Mouse (Mus musculus) kidney, postnatal 0 days (tissue): Measurements from ENCODE around the gene Hist1h1t. TPM values are rescaled to one million over a fixed set of nuclear protein-coding genes. Genes with fewer than 3 reads are reported as not detected.
A peak's percentile ranks its signal among the peaks of the same experiment; 100 is the strongest.

Experiments
- ATAC-seq: fragments of 200-750 bp; cut with Nextera tagmentation; replicated peaks from 2 replicates; pipeline ENCODE4 v1.8.0; 2017; ENCODE audit warnings: low read depth, moderate number of reproducible peaks, moderate TSS enrichment, moderate library complexity; ENCODE audit not compliant: low FRiP score
- DNase-seq: peaks from one replicate; pipeline ENCODE4 v3.0.0-alpha.2; 2016; ENCODE audit warnings: low spot score
- H3K27ac ChIP-seq: fragments of 300-500 bp; sonication (generic); 2 replicates; pipeline ENCODE4 v1.5.1; 2014; ENCODE audit warnings: mild to moderate bottlenecking
- H3K27me3 ChIP-seq: fragments of 300-500 bp; sonication (generic); 2 replicates; pipeline ENCODE4 v1.6.1; 2014; ENCODE audit warnings: low read length, mixed read lengths; ENCODE audit not compliant: insufficient read depth
- H3K36me3 ChIP-seq: fragments of 300-500 bp; sonication (generic); 2 replicates; pipeline ENCODE4 v1.6.1; 2014; ENCODE audit warnings: low read length, mixed read lengths; ENCODE audit not compliant: insufficient read depth
- H3K4me1 ChIP-seq: fragments of 300-500 bp; sonication (generic); replicated peaks from 2 replicates; pipeline ENCODE4 v1.6.1; 2014; ENCODE audit warnings: antibody characterized with exemption, low read length, mixed read lengths; ENCODE audit not compliant: insufficient read depth
- H3K4me2 ChIP-seq: fragments of 300-500 bp; sonication (generic); 2 replicates; pipeline ENCODE4 v1.6.1; 2014; ENCODE audit warnings: mild to moderate bottlenecking, low read length, moderate library complexity, mixed read lengths
- H3K4me3 ChIP-seq: fragments of 300-500 bp; sonication (generic); replicated peaks from 2 replicates; pipeline ENCODE4 v1.5.1; 2014; ENCODE audit warnings: low read depth, low read length
- H3K9ac ChIP-seq: fragments of 300-500 bp; sonication (generic); 2 replicates; pipeline ENCODE4 v1.6.1; 2014; ENCODE audit warnings: low read depth, low read length
- H3K9me3 ChIP-seq: fragments of 300-500 bp; sonication (generic); replicated peaks from 2 replicates; pipeline ENCODE4 v1.6.1; 2016; ENCODE audit warnings: low read length, inconsistent platforms, mixed read lengths
- CTCF ChIP-seq: IDR thresholded peaks from 2 replicates; pipeline ENCODE4 v1.5.1; 2016; ENCODE audit warnings: antibody characterized with exemption, low read depth, mild to moderate bottlenecking, moderate library complexity
- WGBS: fragments of 180-500 bp; shearing (Covaris S2); extraction: QIAGEN DNeasy Blood & Tissue Kit; methylation state at CpG from one replicate; pipeline ENCODE4 v1.1.7; 2014; 5-methylcytosine and 5-hydroxymethylcytosine counted together
- polyA plus RNA-seq: library from polyadenylated mRNA; unstranded; fragments of >200 nt; fragmentation: Nextera tagmentation; extraction: Ambion mirVana; gene quantifications from 2 replicates; pipeline ENCODE4 v1.2.1, GENCODE M21; 2015

The Hist1h1t gene
- polyA plus RNA-seq, 1 experiment from 2014 or later, result not detected

DNA sequence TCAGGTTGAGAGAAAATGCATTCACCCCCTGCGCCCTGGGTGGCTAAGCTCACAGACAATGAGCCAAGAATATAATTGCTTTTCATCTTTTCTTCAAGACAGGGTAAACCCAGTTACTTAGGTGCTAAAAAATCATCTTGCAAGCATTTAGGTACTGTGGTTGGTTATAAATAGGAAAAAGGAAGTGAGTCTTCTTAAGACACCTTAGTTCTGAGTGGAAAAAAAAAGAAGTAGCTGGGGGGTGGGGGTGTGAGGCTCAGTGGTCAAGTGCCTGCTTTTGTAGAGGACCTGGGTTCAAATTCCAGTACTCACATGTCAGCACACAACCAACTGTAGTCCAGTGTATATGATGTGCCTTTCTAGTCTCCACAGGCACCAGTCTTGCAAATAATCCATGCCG lies 6.7 kb upstream of the Hist1h1t start:
- Histone ChIP-seq H3K4me2 (no peak overlapping the region), H3K9ac (no peak overlapping the region), H3K27me3 (no peaks in the 10 kb centered on the region), H3K36me3 (no peaks in the 10 kb centered on the region), H3K4me1 (no peaks in the 10 kb centered on the region), H3K9me3 (no peaks in the 10 kb centered on the region), H3K27ac (no peak overlapping the region), H3K4me3 (no peak overlapping the region)
- TF ChIP-seq CTCF, result no peak
- 93% methylated on average over 2 of the region's 2 CpGs for WGBS
- no peak for DNase-seq
- ATAC-seq, result no peak

DNA sequence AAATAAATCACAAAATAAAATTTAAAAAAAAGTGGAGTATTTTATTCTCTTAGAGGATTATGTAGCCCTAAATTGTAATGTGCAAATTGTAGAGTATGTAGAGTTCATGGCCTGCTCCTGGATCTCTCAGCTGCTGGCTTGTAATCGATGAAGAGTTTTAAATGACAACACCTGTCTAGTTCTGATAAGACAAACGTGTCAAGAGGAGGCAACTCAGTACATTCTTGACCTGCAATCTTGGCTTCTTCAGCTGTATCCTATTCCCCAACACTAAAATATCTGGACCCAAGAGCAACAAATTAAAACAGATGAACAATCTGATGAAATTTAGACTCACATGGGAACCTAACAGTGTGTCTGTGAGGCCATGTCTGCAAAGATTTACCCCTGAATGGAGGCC lies 6.2 kb upstream of the Hist1h1t start:
- no peak overlapping the region for H3K4me3 ChIP-seq
- no peaks in the 10 kb centered on the region for H3K4me1 ChIP-seq
- TF ChIP-seq CTCF, result no peak
- no peak for DNase-seq
- no peak overlapping the region for H3K4me2 ChIP-seq
- no peak overlapping the region for H3K9ac ChIP-seq
- no peaks in the 10 kb centered on the region for H3K9me3 ChIP-seq
- no peak overlapping the region for H3K27ac ChIP-seq
- H3K36me3 ChIP-seq, result no peaks in the 10 kb centered on the region
- no peaks in the 10 kb centered on the region for H3K27me3 ChIP-seq
- ATAC-seq, result no peak
- WGBS, result 77% methylated on average over 2 of the region's 2 CpGs

DNA sequence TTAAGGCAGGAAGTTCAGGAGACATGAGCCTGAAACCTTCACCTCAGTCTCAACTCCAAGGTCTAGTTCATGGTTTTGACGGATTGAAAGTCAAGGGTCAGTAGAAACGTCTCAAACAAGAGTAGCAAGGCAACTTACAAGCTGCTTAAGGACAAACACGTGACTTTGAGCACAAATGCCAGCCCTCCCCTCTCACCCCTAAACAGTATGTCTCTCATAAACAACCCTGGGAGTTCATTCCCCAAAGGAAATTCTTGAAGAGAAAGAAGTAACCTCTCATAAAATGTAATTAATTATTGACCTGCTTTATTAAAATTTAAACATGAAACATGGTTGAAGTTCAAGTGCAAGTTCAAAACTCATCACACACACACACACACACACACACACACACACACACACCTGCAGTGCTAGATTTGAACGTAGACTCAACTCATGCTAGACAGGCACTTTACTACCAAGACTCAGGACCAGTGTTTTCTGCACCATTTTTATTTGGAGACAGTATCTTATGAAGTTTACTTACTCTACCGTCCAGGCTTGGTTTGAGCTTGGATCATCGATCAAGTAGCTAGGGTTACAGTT lies 1.7 kb upstream of the Hist1h1t start:
- ATAC-seq (no peak), DNase-seq (peak; percentile 33)
- Histone ChIP-seq H3K9ac (no peak overlapping the region), H3K36me3 (no peaks in the 10 kb centered on the region), H3K27me3 (no peaks in the 10 kb centered on the region), H3K4me1 (no peaks in the 10 kb centered on the region), H3K9me3 (no peaks in the 10 kb centered on the region), H3K4me2 (no peak overlapping the region), H3K27ac (no peak overlapping the region), H3K4me3 (no peak overlapping the region)
- TF ChIP-seq CTCF, result no peak
- 52% methylated on average over 6 of the region's 6 CpGs for WGBS

DNA sequence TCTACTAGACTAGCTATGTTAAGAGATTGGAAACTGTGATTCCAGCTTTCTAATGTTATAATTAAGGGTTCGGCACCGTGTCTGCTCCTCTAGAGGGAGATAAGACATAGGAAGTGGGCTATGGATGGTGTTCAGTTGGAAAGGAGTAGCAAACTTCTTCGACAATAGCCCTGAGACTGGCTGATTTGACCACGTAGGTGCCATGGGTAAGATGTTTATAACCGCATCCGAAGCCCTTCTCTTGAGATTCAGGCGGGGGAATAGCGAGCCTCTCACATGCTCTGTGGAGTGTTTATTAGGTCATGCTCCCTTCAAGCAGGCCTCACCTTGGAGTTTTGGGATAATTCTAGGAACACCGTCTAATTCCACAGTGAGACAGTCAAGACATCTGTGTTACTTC lies 658 bp upstream of the Hist1h1t start:
- Histone ChIP-seq H3K9ac (no peak overlapping the region), H3K4me3 (no peak overlapping the region), H3K9me3 (no peaks in the 10 kb centered on the region), H3K4me1 (no peaks in the 10 kb centered on the region), H3K36me3 (no peaks in the 10 kb centered on the region), H3K4me2 (no peak overlapping the region), H3K27me3 (no peaks in the 10 kb centered on the region), H3K27ac (no peak overlapping the region)
- WGBS, result 91% methylated on average over 9 of the region's 9 CpGs
- ATAC-seq (no peak), DNase-seq (no peak)
- no peak for TF ChIP-seq CTCF

DNA sequence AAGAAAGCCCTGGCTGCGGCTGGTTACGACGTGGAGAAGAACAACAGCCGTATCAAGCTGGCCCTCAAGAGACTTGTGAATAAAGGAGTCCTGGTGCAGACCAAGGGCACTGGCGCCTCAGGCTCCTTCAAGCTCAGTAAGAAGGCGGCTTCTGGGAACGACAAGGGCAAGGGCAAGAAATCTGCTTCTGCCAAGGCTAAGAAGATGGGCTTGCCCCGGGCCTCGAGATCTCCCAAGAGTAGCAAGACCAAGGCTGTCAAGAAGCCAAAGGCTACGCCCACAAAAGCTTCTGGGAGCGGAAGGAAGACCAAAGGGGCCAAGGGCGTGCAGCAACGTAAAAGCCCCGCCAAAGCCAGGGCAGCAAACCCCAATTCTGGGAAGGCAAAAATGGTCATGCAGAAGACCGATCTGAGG lies 454 bp downstream of the Hist1h1t start:
- no peak overlapping the region for H3K4me2 ChIP-seq

DNA sequence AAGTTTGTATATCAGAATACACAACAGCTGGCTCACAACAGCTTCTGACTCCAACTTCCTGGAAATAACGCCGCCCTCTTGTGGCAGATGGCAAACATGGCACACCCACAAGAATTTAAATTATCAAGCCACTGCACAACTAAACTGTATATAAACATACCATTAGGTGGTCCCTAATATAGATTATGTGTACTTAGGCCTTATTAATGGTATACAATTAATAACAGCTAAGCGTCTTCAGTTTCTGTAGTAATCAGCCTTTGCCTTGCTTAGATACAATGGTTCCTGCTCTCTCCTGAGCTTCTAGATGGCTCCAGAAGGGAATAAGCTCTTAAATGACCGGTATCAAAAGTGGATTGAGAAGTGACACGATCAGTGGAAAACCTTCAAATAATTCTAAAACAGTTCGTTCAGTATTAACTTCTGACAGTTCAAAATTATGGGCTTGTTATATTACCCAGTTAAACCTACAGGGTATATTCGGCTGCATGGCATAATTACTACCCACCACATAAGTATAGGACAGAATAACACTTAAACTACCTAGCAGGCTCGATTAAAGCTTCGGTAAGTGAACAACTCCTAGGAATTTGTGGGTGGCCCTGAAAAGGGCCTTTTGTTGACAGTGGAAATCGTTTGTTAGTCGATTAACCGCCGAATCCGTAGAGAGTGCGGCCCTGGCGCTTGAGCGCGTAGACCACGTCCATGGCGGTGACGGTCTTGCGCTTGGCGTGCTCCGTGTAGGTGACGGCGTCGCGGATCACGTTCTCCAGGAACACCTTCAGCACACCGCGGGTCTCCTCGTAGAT lies 2.1 kb downstream of the Hist1h1t start:
- DNase-seq, result peak; percentile 93
- peak; percentile 70 for ATAC-seq
- Histone ChIP-seq H3K4me1 (no peaks in the 10 kb centered on the region), H3K4me2 (peak overlapping the region; percentile 57), H3K4me3 (peak overlapping the region; percentile 41), H3K9ac (peak overlapping the region; percentile 63), H3K27me3 (no peaks in the 10 kb centered on the region), H3K9me3 (no peaks in the 10 kb centered on the region), H3K36me3 (no peaks in the 10 kb centered on the region), H3K27ac (peak overlapping the region; percentile 83)
- peak; percentile 86 for TF ChIP-seq CTCF
- under 1% methylated on average over 22 of the region's 32 CpGs for WGBS

More for the DNA sequence above, 454 bp downstream of the Hist1h1t start:
- Histone ChIP-seq H3K27me3 (no peaks in the 10 kb centered on the region), H3K9me3 (no peaks in the 10 kb centered on the region), H3K9ac (no peak overlapping the region), H3K36me3 (no peaks in the 10 kb centered on the region), H3K4me3 (no peak overlapping the region), H3K27ac (peak overlapping the region; percentile 19; the same call in 1 of the 2 replicates), H3K4me1 (no peaks in the 10 kb centered on the region)
- WGBS, result 60% methylated on average over 15 of the region's 15 CpGs
- DNase-seq (no peak), ATAC-seq (no peak)
- TF ChIP-seq CTCF, result no peak
